Mouse (Mus musculus): ENCODE measurements at regions not wholly inside any gene's neighbourhood (a gene's known extent, or its start where the extent isn't known, plus 50 kb on each side); places are given as distances from the start of the nearest gene placed in this dataset.

DNA sequence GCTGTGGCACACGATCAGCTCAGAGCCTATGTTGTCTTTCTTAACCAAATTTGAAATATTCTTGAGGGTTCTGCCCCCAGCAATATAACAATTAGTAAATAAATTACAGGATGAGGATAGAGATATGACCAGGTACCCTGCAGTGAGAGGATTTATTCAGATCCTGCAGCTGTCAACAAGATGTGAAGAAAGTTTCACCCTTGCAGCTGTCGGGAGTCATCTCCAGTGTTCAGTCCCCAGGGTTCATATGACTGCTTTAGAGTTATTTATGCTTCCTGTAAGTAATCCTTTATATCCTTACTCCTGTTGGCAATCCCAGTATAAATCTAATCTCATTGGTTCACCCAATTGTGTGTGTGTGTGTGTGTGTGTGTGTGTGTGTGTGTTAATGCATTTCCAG is 1372.1 kb upstream of the 1700008P02Rik start:
- Histone ChIP-seq H3K4me1 (ENCODE audit: control insufficient read depth, insufficient read depth, low read length) (no peaks in the 10 kb centered on the region), H3K27me3 (ENCODE audit: control insufficient read depth, insufficient read depth, low read length) (no peaks in the 10 kb centered on the region), H3K79me2 (replicated peaks; ENCODE audit: control insufficient read depth, insufficient read depth, low read length) (no peaks in the 10 kb centered on the region), H3K9ac (ENCODE audit: low read depth, low read length) (no peak overlapping the region), H3K27ac (no peak overlapping the region), H3K36me3 (ENCODE audit: control insufficient read depth, insufficient read depth, low read length) (no peaks in the 10 kb centered on the region), H3K4me3 (no peak overlapping the region)
- DNase-seq, result no peak
- TF ChIP-seq CTCF (IDR thresholded peaks at IDR 0.05) (no peak), EP300 (IDR thresholded peaks at IDR 0.05; ENCODE audit: insufficient read depth, low read depth, low read length) (no peak)
- intact Hi-C loops (cut with DNase I), result no loop called here
- WGBS, result 77% methylated on average over 2 of the region's 2 CpGs

GRCm38 (mm10) chr3:7973287-7973686 is 1353.0 kb upstream of the 1700008P02Rik start:
- Histone ChIP-seq H3K9ac (ENCODE audit: low read depth, low read length) (no peak overlapping the region), H3K4me3 (no peak overlapping the region), H3K4me1 (ENCODE audit: control insufficient read depth, insufficient read depth, low read length) (no peaks in the 10 kb centered on the region), H3K36me3 (ENCODE audit: control insufficient read depth, insufficient read depth, low read length) (no peaks in the 10 kb centered on the region), H3K27me3 (ENCODE audit: control insufficient read depth, insufficient read depth, low read length) (no peaks in the 10 kb centered on the region), H3K27ac (no peak overlapping the region), H3K79me2 (replicated peaks; ENCODE audit: control insufficient read depth, insufficient read depth, low read length) (no peaks in the 10 kb centered on the region)
- no peak for DNase-seq
- intact Hi-C loops (cut with DNase I), result no loop called here
- 38% methylated on average over 3 of the region's 3 CpGs for WGBS
- TF ChIP-seq EP300 (IDR thresholded peaks at IDR 0.05; ENCODE audit: insufficient read depth, low read depth, low read length) (no peak), CTCF (IDR thresholded peaks at IDR 0.05) (no peak), POLR2A (IDR thresholded peaks at IDR 0.05; ENCODE audit: insufficient read depth, low read depth, low read length) (no peak)

- TF ChIP-seq CTCF (IDR thresholded peaks at IDR 0.05) (no peak), POLR2A (IDR thresholded peaks at IDR 0.05; ENCODE audit: insufficient read depth, low read depth, low read length) (no peak), EP300 (IDR thresholded peaks at IDR 0.05; ENCODE audit: insufficient read depth, low read depth, low read length) (no peak)
- 58% methylated on average over 1 of the region's 1 CpGs for WGBS
- H3K27me3 ChIP-seq (ENCODE audit: control insufficient read depth, insufficient read depth, low read length), result no peaks in the 10 kb centered on the region
- H3K79me2 ChIP-seq (replicated peaks; ENCODE audit: control insufficient read depth, insufficient read depth, low read length), result no peaks in the 10 kb centered on the region
- H3K9ac ChIP-seq (ENCODE audit: low read depth, low read length), result no peak overlapping the region
- no peak for DNase-seq
- H3K27ac ChIP-seq, result no peak overlapping the region
- H3K4me1 ChIP-seq (ENCODE audit: control insufficient read depth, insufficient read depth, low read length), result no peaks in the 10 kb centered on the region
- no peaks in the 10 kb centered on the region for H3K36me3 ChIP-seq (ENCODE audit: control insufficient read depth, insufficient read depth, low read length)
- intact Hi-C loops (cut with DNase I), result no loop called here
- H3K4me3 ChIP-seq, result no peak overlapping the region
Observed at GRCm38 (mm10) chr3:7953911-7954310, 1333.7 kb upstream of the 1700008P02Rik start.

DNA sequence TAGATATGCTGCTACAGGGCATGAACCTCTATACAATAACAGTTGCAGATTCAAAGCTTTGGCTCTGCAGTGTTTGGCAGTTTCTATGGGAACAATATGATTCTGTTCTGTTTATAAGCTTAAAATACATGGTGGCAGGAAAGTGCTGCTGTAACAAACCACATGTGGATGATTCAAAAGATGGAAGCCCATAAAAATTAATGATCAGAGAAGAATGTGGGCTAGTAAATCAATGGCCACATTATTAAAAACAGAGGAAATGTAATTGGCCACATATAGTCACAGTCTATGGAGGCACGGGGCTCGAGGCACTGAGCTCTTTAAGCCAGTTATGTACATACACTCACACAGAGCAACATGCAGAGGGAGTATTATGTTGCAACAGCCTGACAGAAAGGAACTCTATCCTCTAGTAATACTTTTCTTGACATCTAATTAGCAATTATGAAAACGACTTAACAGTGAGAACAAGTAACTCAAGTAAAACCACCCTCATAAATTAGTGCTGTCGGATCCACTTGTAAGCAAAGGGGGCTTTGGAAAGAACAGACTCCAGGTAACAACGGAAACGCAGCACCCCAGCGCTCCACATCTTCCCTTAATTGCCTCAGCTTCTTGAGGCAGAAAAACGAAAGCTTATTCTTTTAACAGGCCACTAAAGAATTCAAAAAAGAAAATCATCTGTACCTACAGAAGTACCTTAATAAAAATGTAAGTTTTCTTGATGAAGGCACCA is 1323.6 kb upstream of the 1700008P02Rik start:
- no peak overlapping the region for H3K27ac ChIP-seq
- H3K4me1 ChIP-seq (ENCODE audit: control insufficient read depth, insufficient read depth, low read length), result no peaks in the 10 kb centered on the region
- DNase-seq, result no peak
- no peak overlapping the region for H3K4me3 ChIP-seq
- WGBS, result 67% methylated on average over 8 of the region's 8 CpGs
- no peaks in the 10 kb centered on the region for H3K36me3 ChIP-seq (ENCODE audit: control insufficient read depth, insufficient read depth, low read length)
- H3K9ac ChIP-seq (ENCODE audit: low read depth, low read length), result no peak overlapping the region
- intact Hi-C loops (cut with DNase I), result no loop called here
- TF ChIP-seq POLR2A (IDR thresholded peaks at IDR 0.05; ENCODE audit: insufficient read depth, low read depth, low read length) (no peak), EP300 (IDR thresholded peaks at IDR 0.05; ENCODE audit: insufficient read depth, low read depth, low read length) (no peak), CTCF (IDR thresholded peaks at IDR 0.05) (no peak)
- no peaks in the 10 kb centered on the region for H3K79me2 ChIP-seq (replicated peaks; ENCODE audit: control insufficient read depth, insufficient read depth, low read length)
- no peaks in the 10 kb centered on the region for H3K27me3 ChIP-seq (ENCODE audit: control insufficient read depth, insufficient read depth, low read length)

All from heart, adult 2 months (tissue).